Mouse (Mus musculus) ES-Bruce4 (cell line): Measurements from ENCODE around the gene Nmral1. TPM values are rescaled to one million over a fixed set of nuclear protein-coding genes. Genes with fewer than 3 reads are reported as not detected.
A peak's percentile ranks its signal among the peaks of the same experiment; 100 is the strongest.
"Not testable (repeated sequence)": the region's sequence is repeated elsewhere in the genome, so short reads cannot be mapped to it uniquely, and the experiment has no call there.

Experiments
- H3K27ac ChIP-seq: 2 replicates; pipeline ENCODE4 v1.5.1; 2012; ENCODE audit warnings: low read length, inconsistent platforms; ENCODE audit not compliant: insufficient read depth
- H3K27me3 ChIP-seq: 2 replicates; pipeline ENCODE4 v1.6.1; 2012; ENCODE audit warnings: mild to moderate bottlenecking, low read length, inconsistent platforms; ENCODE audit not compliant: control insufficient read depth, poor library complexity, insufficient read depth, severe bottlenecking
- H3K36me3 ChIP-seq: 2 replicates; pipeline ENCODE4 v1.6.1; 2012; ENCODE audit warnings: inconsistent platforms, mild to moderate bottlenecking, low read length, moderate library complexity; ENCODE audit not compliant: control insufficient read depth, poor library complexity, insufficient read depth, severe bottlenecking
- H3K4me1 ChIP-seq: one replicate; pipeline ENCODE4 v1.8.1; 2011; ENCODE audit warnings: low read length; ENCODE audit not compliant: control insufficient read depth, insufficient read depth
- H3K4me3 ChIP-seq: 2 replicates; pipeline ENCODE4 v1.5.1; 2011; ENCODE audit warnings: low read depth, mild to moderate bottlenecking, low read length
- H3K9ac ChIP-seq: 2 replicates; pipeline ENCODE4 v1.6.1; 2012; ENCODE audit warnings: low read depth, mild to moderate bottlenecking, inconsistent platforms; ENCODE audit not compliant: poor library complexity, severe bottlenecking
- H3K9me3 ChIP-seq: replicated peaks from 2 replicates; pipeline ENCODE4 v1.6.1; 2012; ENCODE audit warnings: mild to moderate bottlenecking, low read length, inconsistent platforms; ENCODE audit not compliant: control insufficient read depth, poor library complexity, insufficient read depth, severe bottlenecking
- CTCF ChIP-seq: IDR thresholded peaks from one replicate; pipeline ENCODE4 v1.8.1; 2011; ENCODE audit warnings: low read depth, low read length
- EP300 ChIP-seq: IDR thresholded peaks from 2 replicates; pipeline ENCODE4 v1.6.1; 2011; ENCODE audit warnings: low read depth, low read length; ENCODE audit not compliant: insufficient read depth
- POLR2A ChIP-seq: IDR thresholded peaks from one replicate; pipeline ENCODE4 v1.8.1; 2011; ENCODE audit warnings: low read length; ENCODE audit not compliant: insufficient read depth
- polyA plus RNA-seq: library from polyadenylated mRNA; stranded (reverse); fragments of >200 nt; gene quantifications from 2 replicates; pipeline ENCODE4 v1.2.4, GENCODE M21; 2011; ENCODE audit warnings: low read depth; ENCODE audit not compliant: missing spikeins, insufficient read depth, insufficient read length

The Nmral1 gene
- polyA plus RNA-seq, result 15.6 and 15.7 TPM in 2 replicates

GRCm38 (mm10) chr16:4718753-4719518 lies at the start of gene Nmral1:
Nmral1 (minus strand) TSS chr16:4719356.
- Histone ChIP-seq H3K27me3 (no peaks in the 10 kb centered on the region), H3K36me3 (no peaks in the 10 kb centered on the region), H3K4me3 (peak within 1 kb of the TSS; percentile 77), H3K9ac (peak within 1 kb of the TSS; percentile 56), H3K27ac (no peak within 1 kb of the TSS), H3K9me3 (no peaks in the 10 kb centered on the region), H3K4me1 (no peaks in the 10 kb centered on the region)
- TF ChIP-seq EP300 (no peak), POLR2A (no peak), CTCF (no peak)

DNA sequence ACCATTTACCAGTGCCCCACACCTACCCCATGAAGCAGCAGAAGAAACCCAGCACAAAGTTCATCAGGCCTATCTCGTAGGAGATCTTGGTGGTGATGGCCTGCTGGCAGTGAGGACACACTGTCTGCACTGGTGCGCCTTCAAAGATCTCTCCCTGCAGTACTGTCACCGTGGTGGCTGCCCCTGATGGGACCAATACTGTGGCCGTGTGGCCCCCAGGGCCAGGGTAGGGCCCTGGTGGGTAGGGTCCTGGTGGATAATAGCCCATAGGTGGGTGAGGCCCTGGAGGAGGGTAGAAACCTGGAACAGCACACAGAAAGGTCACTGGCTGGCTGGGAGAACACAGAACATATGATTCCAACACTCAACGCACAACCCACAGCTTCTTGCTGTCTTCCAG lies 49.6 kb upstream of the Nmral1 start:
- Histone ChIP-seq H3K4me1 (no peaks in the 10 kb centered on the region), H3K9me3 (no peaks in the 10 kb centered on the region), H3K4me3 (no peak overlapping the region), H3K27ac (no peak overlapping the region), H3K27me3 (no peaks in the 10 kb centered on the region), H3K9ac (no peak overlapping the region), H3K36me3 (peaks cover 31% of the 10 kb centered on the region)
- no peak for TF ChIP-seq CTCF
- TF ChIP-seq EP300, result no peak
- no peak for TF ChIP-seq POLR2A

DNA sequence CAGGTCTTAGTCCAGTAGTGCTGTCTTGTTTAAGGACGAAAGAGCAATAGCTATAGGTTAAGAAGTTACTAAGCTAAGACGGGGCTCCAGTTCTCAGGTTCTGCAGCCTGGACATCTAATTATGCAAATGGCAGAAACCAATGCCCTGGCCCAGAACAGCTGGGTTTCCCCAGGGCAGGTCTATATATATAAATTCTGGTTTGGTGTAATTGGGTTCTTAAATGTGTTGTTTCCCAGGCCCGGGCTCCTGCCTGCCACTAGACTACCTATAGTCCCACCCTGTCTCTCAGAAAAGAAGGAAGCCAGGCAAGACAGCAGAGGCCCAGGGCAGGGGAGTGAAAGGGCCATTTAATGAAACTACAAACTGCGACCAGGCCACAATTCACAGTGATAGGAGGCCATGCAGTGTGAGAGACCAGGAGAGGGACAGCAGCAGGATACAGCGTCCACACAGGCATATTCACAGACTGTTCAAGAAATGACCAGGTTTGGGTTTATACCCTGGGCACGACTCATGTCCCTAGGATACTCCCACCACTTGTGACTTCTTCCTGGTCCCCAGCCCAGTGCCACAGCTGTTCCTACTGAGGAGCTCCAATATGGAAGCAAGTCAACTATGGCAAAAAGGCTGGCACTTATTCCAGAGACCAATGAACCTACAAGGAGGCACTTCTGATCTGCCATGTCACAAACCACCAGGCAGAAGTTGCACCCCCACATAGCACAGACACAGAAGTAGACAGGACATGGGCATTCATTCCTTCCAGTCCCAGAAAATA lies 48.0 kb upstream of the Nmral1 start:
- Histone ChIP-seq H3K9me3 (no peaks in the 10 kb centered on the region), H3K27ac (no peak overlapping the region), H3K4me3 (no peak overlapping the region), H3K9ac (no peak overlapping the region), H3K4me1 (no peaks in the 10 kb centered on the region), H3K27me3 (no peaks in the 10 kb centered on the region), H3K36me3 (peaks cover 31% of the 10 kb centered on the region)
- TF ChIP-seq EP300 (no peak), POLR2A (no peak), CTCF (no peak)

- no peak for TF ChIP-seq POLR2A
- TF ChIP-seq CTCF, result no peak
- no peak for TF ChIP-seq EP300
- H3K27me3 ChIP-seq, result no peaks in the 10 kb centered on the region
- no peak overlapping the region for H3K27ac ChIP-seq
- no peak overlapping the region for H3K4me3 ChIP-seq
- no peak overlapping the region for H3K9ac ChIP-seq
- H3K4me1 ChIP-seq, result no peaks in the 10 kb centered on the region
- no peaks in the 10 kb centered on the region for H3K9me3 ChIP-seq
- peaks cover 31% of the 10 kb centered on the region for H3K36me3 ChIP-seq
Measured at GRCm38 (mm10) chr16:4765852-4766251, 46.7 kb upstream of the Nmral1 start.

DNA sequence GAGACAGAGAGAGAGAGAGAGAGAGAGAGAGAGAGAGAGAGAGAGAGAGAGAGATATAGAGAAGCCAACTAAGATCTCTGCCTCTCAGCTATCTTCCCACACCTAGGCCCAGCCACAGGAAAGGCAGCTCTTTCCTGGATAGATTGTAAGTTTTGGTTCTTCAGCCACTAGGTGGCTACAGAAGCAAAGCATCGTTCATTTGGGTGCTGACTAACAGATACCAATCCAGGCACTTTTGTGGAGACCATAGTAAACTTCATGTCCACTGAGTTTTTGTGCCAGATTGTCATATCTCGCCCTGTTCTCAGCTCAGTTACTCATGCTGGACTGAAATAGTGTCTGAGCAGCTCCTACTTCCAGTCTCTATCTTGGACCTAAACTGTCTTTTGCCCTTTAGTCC lies 44.1 kb upstream of the Nmral1 start:
- H3K27ac ChIP-seq, result no peak overlapping the region
- no peak overlapping the region for H3K9ac ChIP-seq
- H3K9me3 ChIP-seq, result no peaks in the 10 kb centered on the region
- H3K4me1 ChIP-seq, result no peaks in the 10 kb centered on the region
- H3K4me3 ChIP-seq, result no peak overlapping the region
- H3K27me3 ChIP-seq, result no peaks in the 10 kb centered on the region
- TF ChIP-seq EP300 (no peak), CTCF (no peak), POLR2A (no peak)
- peaks cover 22% of the 10 kb centered on the region for H3K36me3 ChIP-seq

DNA sequence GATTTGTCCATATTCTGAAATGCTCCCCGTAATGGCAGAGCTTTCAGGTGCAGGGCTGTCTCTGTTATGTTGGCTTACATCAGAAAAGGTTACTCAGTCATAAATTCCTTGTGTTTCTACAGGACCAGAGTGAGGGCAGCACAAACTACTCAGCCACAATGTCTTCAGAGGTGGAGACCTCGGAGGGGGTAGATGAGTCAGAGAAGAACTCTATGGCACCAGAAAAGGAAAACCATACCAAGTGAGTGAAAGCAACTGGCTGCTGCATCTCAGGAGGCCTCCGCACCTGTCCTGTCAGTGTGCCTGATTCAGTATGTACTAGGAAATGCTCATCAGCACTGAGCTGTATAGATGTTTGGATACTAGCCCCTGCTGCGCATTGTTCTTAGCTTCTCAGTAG lies 43.3 kb upstream of the Nmral1 start:
- Histone ChIP-seq H3K4me1 (no peaks in the 10 kb centered on the region), H3K36me3 (peaks cover 18% of the 10 kb centered on the region), H3K4me3 (no peak overlapping the region), H3K9me3 (no peaks in the 10 kb centered on the region), H3K27ac (no peak overlapping the region), H3K27me3 (no peaks in the 10 kb centered on the region), H3K9ac (no peak overlapping the region)
- TF ChIP-seq POLR2A (no peak), EP300 (no peak), CTCF (no peak)

DNA sequence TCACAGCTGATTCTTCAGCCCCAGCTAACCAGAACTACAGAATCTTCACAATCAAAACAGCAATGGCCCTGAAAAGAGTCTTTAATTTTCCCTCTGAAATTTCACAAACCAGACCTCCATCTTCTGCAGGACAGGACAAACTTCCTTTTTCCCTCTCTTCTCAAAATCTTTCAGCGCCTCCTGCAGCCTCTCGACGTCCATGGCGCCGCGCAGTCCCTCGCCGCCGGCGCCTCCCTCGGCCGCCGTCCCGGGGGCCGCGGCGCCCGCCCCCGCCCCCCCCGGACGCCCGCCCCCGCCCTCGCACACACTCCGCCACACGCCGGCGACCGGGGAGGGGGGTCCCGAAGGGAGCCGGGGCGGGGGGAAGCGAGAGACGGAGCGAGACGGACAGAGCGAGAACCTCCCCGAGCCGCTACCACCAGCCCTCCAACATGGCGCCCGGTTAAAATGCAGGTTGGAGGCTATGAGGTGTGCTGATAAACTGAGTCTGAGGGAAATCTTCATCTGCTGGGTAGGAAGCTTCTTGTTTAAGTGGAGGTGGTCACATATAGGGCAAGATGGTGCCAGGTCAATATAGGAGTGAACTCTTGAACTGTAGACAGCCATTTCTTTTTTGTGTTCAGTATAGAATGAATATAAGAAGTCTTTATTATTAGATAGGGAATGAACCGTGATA lies 37.6 kb upstream of the Nmral1 start:
- not testable (repeated sequence) for H3K27ac ChIP-seq, H3K36me3 ChIP-seq, H3K4me1 ChIP-seq, H3K9me3 ChIP-seq, H3K27me3 ChIP-seq, H3K9ac ChIP-seq
- peak overlapping the region; percentile 63 for H3K4me3 ChIP-seq
